In the genomic region with DNA sequence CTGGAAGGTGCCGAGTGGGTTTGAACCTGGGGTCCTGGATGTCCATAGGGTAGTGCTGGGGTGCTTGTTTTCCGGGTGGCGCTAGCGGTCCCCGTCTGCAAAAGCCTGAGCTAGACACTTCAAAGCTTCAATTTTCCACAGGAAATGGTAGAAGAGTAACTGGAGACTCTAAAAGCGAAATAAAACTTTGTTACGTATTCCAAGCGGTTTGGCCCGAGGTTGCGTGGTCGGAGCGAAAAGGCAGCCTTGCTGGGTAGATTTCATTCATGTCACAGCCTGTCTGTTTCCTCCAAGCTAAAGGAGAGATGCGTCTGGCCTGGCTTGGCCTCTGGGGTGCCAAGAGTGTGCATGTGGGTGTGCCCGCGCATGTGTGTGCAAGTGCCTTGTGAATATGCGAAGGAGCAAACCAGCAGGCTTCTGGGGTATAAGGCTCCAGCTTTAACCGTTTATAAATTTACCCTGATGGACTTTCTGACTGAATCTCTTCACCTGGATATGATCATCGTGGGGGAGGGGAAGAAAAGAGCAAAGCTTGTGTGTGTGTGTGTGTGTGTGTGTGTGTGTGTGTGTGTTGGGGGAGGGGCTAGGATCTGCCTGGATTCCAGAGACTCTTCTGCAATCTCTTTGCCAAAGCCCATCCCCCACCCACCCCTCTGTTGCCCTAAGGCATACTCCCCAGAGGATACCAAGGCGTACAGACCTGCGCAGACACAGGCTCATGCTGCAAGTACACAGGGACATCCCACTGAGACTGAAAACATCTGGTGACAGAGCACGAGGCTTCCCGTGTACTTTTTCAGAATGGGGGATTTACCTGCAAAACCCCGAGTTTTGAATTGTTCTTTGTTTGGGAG, we compare ENCODE assay signal across 8 mouse cellular contexts. TPM values are rescaled to one million over a fixed set of nuclear protein-coding genes. Genes with fewer than 3 reads are reported as not detected.
A peak's percentile ranks its signal among the peaks of the same experiment; 100 is the strongest.
DNase-seq lines count a peak whose midpoint lies in the region; ATAC-seq and TF ChIP-seq lines count a peak whose summit lies in the region.

No protein-coding gene starts in this region.

- H3K9ac ChIP-seq in intestine, embryonic 14.5 days (ENCODE audit: low read length): no peak overlapping the region
- H3K9ac ChIP-seq in intestine, embryonic 16.5 days (ENCODE audit: low read depth, low read length): no peak overlapping the region
- H3K9ac ChIP-seq in ES-Bruce4 (ENCODE audit: low read depth, poor library complexity, severe bottlenecking): no peak overlapping the region
- no peak overlapping the region for H3K9ac ChIP-seq in forebrain, embryonic 11.5 days (ENCODE audit: low read length)
- no peak overlapping the region for H3K9ac ChIP-seq in midbrain, embryonic 13.5 days (replicated peaks)

- H3K27ac ChIP-seq in intestine, embryonic 14.5 days (ENCODE audit: low read depth): no peak overlapping the region
- no peak overlapping the region for H3K27ac ChIP-seq in intestine, embryonic 16.5 days (ENCODE audit: low read length)
- no peak overlapping the region for H3K27ac ChIP-seq in ES-Bruce4 (ENCODE audit: insufficient read depth, low read length)
- no peak overlapping the region for H3K27ac ChIP-seq in forebrain, embryonic 11.5 days (ENCODE audit: low read depth, low read length)
- H3K27ac ChIP-seq in midbrain, embryonic 13.5 days: no peak overlapping the region

- H3K36me3 ChIP-seq in intestine, embryonic 14.5 days (ENCODE audit: control insufficient read depth, insufficient read depth, low read length): no peaks in the 10 kb centered on the region
- H3K36me3 ChIP-seq in intestine, embryonic 16.5 days (ENCODE audit: control insufficient read depth, insufficient read depth, low read length): no peaks in the 10 kb centered on the region
- H3K36me3 ChIP-seq in ES-Bruce4 (ENCODE audit: control insufficient read depth, insufficient read depth, low read length, poor library complexity, severe bottlenecking): no peaks in the 10 kb centered on the region
- no peaks in the 10 kb centered on the region for H3K36me3 ChIP-seq in forebrain, embryonic 11.5 days (ENCODE audit: control insufficient read depth, insufficient read depth, low read length)
- no peaks in the 10 kb centered on the region for H3K36me3 ChIP-seq in midbrain, embryonic 13.5 days

- ATAC-seq in intestine, embryonic 14.5 days (replicated peaks; ENCODE audit: low FRiP score, low TSS enrichment, low read depth): no peak
- ATAC-seq in intestine, embryonic 16.5 days: no peak
- ATAC-seq in forebrain, embryonic 11.5 days (replicated peaks; ENCODE audit: low FRiP score): no peak
- no peak for ATAC-seq in midbrain, embryonic 13.5 days

- H3K9me3 ChIP-seq in intestine, embryonic 14.5 days (ENCODE audit: control insufficient read depth, low read length): no peaks in the 10 kb centered on the region
- H3K9me3 ChIP-seq in intestine, embryonic 16.5 days (ENCODE audit: control insufficient read depth, low read length): no peaks in the 10 kb centered on the region
- H3K9me3 ChIP-seq in ES-Bruce4 (replicated peaks; ENCODE audit: control insufficient read depth, insufficient read depth, low read length, poor library complexity, severe bottlenecking): no peaks in the 10 kb centered on the region
- H3K9me3 ChIP-seq in forebrain, embryonic 11.5 days (ENCODE audit: control insufficient read depth, low read length): no peaks in the 10 kb centered on the region
- H3K9me3 ChIP-seq in midbrain, embryonic 13.5 days: no peaks in the 10 kb centered on the region

- WGBS in intestine, embryonic 14.5 days: 53% methylated on average over 23 of the region's 23 CpGs
- 55% methylated on average over 23 of the region's 23 CpGs for WGBS in intestine, embryonic 16.5 days
- WGBS in forebrain, embryonic 11.5 days: 49% methylated on average over 23 of the region's 23 CpGs
- 50% methylated on average over 23 of the region's 23 CpGs for WGBS in midbrain, embryonic 13.5 days

- TF ChIP-seq CTCF in ES-Bruce4 (IDR thresholded peaks at IDR 0.05; ENCODE audit: low read depth, low read length): no peak

- peaks cover 18% of the 10 kb centered on the region; the same call in 1 of the 2 replicates for H3K4me1 ChIP-seq in intestine, embryonic 14.5 days (replicated peaks; ENCODE audit: control insufficient read depth, insufficient read depth, low read length)
- peaks cover 17% of the 10 kb centered on the region for H3K4me1 ChIP-seq in intestine, embryonic 16.5 days (ENCODE audit: control insufficient read depth, insufficient read depth, low read length)
- H3K4me1 ChIP-seq in ES-Bruce4 (ENCODE audit: control insufficient read depth, insufficient read depth, low read length): peaks cover 2% of the 10 kb centered on the region
- H3K4me1 ChIP-seq in forebrain, embryonic 11.5 days (replicated peaks; ENCODE audit: control insufficient read depth, insufficient read depth, low read length): peaks cover 8% of the 10 kb centered on the region
- H3K4me1 ChIP-seq in midbrain, embryonic 13.5 days (replicated peaks): peaks cover 47% of the 10 kb centered on the region

- no peak overlapping the region for H3K4me3 ChIP-seq in intestine, embryonic 14.5 days (ENCODE audit: low read depth, low read length)
- H3K4me3 ChIP-seq in intestine, embryonic 16.5 days (ENCODE audit: low read length): no peak overlapping the region
- peak overlapping the region; percentile 69; the same call in 1 of the 2 replicates for H3K4me3 ChIP-seq in ES-Bruce4 (ENCODE audit: low read depth, low read length)
- peak overlapping the region; percentile 57; the same call in 1 of the 2 replicates for H3K4me3 ChIP-seq in forebrain, embryonic 11.5 days (ENCODE audit: low read depth, low read length)
- peak overlapping the region; percentile 68 for H3K4me3 ChIP-seq in midbrain, embryonic 13.5 days (replicated peaks)

- TF ChIP-seq EP300 in ES-Bruce4 (IDR thresholded peaks at IDR 0.05; ENCODE audit: insufficient read depth, low read depth, low read length): peak; percentile 61; the same call in 1 of the 2 replicates

- DNase-seq in intestine, embryonic 14.5 days (ENCODE audit: low spot score): no peak
- no peak for DNase-seq in forebrain, embryonic 11.5 days (ENCODE audit: low spot score)
- no peak for DNase-seq in Muller cell, postnatal 12 days (ENCODE audit: inconsistent ontology term)
- no peak for DNase-seq in layer of hippocampus, adult 9-10 months (ENCODE audit: low spot score)
- DNase-seq in kidney, adult 11 months: no peak

- TF ChIP-seq POLR2A in ES-Bruce4 (IDR thresholded peaks at IDR 0.05; ENCODE audit: insufficient read depth, low read length): no peak

- peak overlapping the region; percentile 100 for H3K4me2 ChIP-seq in intestine, embryonic 14.5 days (ENCODE audit: low read length)
- no peak overlapping the region for H3K4me2 ChIP-seq in intestine, embryonic 16.5 days (ENCODE audit: low read depth, low read length)
- H3K4me2 ChIP-seq in forebrain, embryonic 11.5 days (ENCODE audit: low read depth, low read length, severe bottlenecking): peak overlapping the region; percentile 96
- H3K4me2 ChIP-seq in midbrain, embryonic 13.5 days (replicated peaks): peak overlapping the region; percentile 100

- peaks cover 7% of the 10 kb centered on the region; the same call in 1 of the 2 replicates for H3K27me3 ChIP-seq in intestine, embryonic 14.5 days (replicated peaks; ENCODE audit: control insufficient read depth, insufficient read depth, low read length)
- H3K27me3 ChIP-seq in intestine, embryonic 16.5 days (replicated peaks; ENCODE audit: control insufficient read depth, insufficient read depth, low read length): peaks cover 8% of the 10 kb centered on the region; the same call in 1 of the 2 replicates
- H3K27me3 ChIP-seq in ES-Bruce4 (ENCODE audit: control insufficient read depth, insufficient read depth, low read length, poor library complexity, severe bottlenecking): no peaks in the 10 kb centered on the region; the same call in 1 of the 2 replicates
- H3K27me3 ChIP-seq in forebrain, embryonic 11.5 days (ENCODE audit: control insufficient read depth, insufficient read depth, low read length): peaks cover 10% of the 10 kb centered on the region
- H3K27me3 ChIP-seq in midbrain, embryonic 13.5 days: peaks cover 9% of the 10 kb centered on the region; the same call in 1 of the 2 replicates

RNA-seq across cellular contexts. Expression of a gene that starts 2.9 kb away (rescaled TPM):
- 1.7 and 2.0 TPM in 2 replicates for polyA plus RNA-seq in intestine, embryonic 14.5 days (2014; fragmentation: Nextera tagmentation; extraction: Ambion mirVana)
- polyA plus RNA-seq in intestine, embryonic 16.5 days (2015; fragmentation: Nextera tagmentation; extraction: Ambion mirVana): 0.86 and 1.2 TPM in 2 replicates
- polyA plus RNA-seq in ES-Bruce4 (2011; ENCODE audit: insufficient read depth, insufficient read length, low read depth, missing spikeins): 4.9 TPM in 2 replicates
- polyA plus RNA-seq in forebrain, embryonic 11.5 days (2014; fragmentation: Nextera tagmentation; extraction: Ambion mirVana): 6.5 and 7.4 TPM in 2 replicates
- polyA plus RNA-seq in midbrain, embryonic 13.5 days (2015; fragmentation: Nextera tagmentation; extraction: Ambion mirVana): 10.3 and 10.7 TPM in 2 replicates

Comparison
In these comparisons a context has a peak if more than half of its experiments do, and no peak if none do; other contexts are left out.
1. H3K4me3 ChIP-seq: peak in ES-Bruce4 (single experiment), forebrain, embryonic 11.5 days (single experiment) and midbrain, embryonic 13.5 days (single experiment); none in intestine, embryonic 14.5 days (single experiment) and intestine, embryonic 16.5 days (single experiment).